In the genomic region with DNA sequence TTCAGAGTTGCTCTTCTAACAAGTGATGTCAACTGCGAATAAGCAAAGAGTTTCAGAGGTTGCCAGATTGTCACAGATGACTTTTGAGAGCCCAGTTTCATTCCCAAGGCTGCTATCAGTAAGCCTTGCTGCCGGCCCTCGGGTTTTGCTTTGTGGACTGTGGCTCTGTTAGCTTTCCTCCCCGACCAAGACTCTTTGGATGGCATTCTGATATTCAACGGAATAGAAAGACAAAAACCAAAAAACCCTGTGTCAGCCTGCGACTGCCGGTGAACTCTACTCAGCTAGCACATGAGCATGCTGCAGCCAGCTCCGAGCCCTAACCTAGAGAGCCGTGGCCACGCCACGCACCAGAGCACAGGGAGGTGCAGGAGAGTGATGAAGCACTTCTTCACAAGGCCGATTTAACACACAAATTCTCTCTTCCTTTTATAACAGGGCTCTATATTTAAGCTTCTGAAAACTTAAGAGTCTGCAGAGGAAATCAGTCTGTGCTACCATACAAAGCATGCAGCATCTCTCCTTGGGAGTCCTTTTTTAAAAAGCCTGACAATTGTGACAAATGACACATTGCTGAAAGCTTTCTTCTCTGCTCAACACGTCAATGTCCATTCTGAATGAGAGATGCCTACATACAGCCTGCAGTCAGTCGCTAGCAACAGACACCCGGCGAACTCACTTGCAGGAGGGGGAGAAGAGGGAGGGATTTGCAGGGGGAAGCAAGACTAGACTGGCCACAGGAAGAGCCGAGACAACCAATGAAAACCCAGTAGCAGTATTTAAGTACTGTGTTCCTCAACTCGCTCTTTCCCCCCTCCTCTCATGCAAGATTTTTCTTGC, we compare ENCODE assay signal across 8 mouse cellular contexts.
DNase-seq lines count a peak whose midpoint lies in the region; ATAC-seq lines count a peak whose summit lies in the region.

No protein-coding gene starts in this region.

- H3K4me3 ChIP-seq in embryonic facial prominence, embryonic 11.5 days (ENCODE audit: low read depth, low read length), result no peak overlapping the region
- H3K4me3 ChIP-seq in lung, embryonic 15.5 days, result peak overlapping the region; percentile 37

- no peaks in the 10 kb centered on the region for H3K9me3 ChIP-seq in embryonic facial prominence, embryonic 11.5 days (replicated peaks; ENCODE audit: control insufficient read depth, low read length)
- no peaks in the 10 kb centered on the region for H3K9me3 ChIP-seq in lung, embryonic 15.5 days

- no peak overlapping the region for H3K9ac ChIP-seq in embryonic facial prominence, embryonic 11.5 days (replicated peaks; ENCODE audit: low read length)
- peak overlapping the region; percentile 38; the same call in 1 of the 2 replicates for H3K9ac ChIP-seq in lung, embryonic 15.5 days

- intact Hi-C loops in heart, postnatal 25 days (cut with DNase I), result loop anchor here (5.0 kb wide), 2 partner anchors 37 to 77 kb away; no protein-coding TSS in a partner anchor
- intact Hi-C loops in heart, postnatal 10 days (cut with DNase I), result loop anchor here (2.0 kb wide), 1 partner anchor 17 kb away; no protein-coding TSS in a partner anchor

- peak; percentile 33 to 41 for DNase-seq in heart, adult 18-20 months
- DNase-seq in heart, postnatal 25 days (ENCODE audit: low spot score), result no peak
- DNase-seq in embryonic facial prominence, embryonic 11.5 days (ENCODE audit: low spot score), result peak; percentile 62
- DNase-seq in heart, postnatal 10 days, result peak; percentile 41 to 51
- DNase-seq in layer of hippocampus, adult 8-10 months (ENCODE audit: low spot score in 2 of 2), result peak; percentile 85
- DNase-seq in retina, embryonic 14.5 days (ENCODE audit: low spot score), result peak; percentile 36
- DNase-seq in spleen, postnatal 14 days (ENCODE audit: low spot score in 2 of 2), result no peak

- peak; percentile 87 for ATAC-seq in embryonic facial prominence, embryonic 11.5 days (replicated peaks; ENCODE audit: insufficient number of reproducible peaks, low FRiP score, low TSS enrichment, low read depth)
- peak; percentile 86 for ATAC-seq in lung, embryonic 15.5 days (ENCODE audit: borderline replicate concordance, extremely low read depth, low FRiP score, low TSS enrichment)

- no peaks in the 10 kb centered on the region for H3K27me3 ChIP-seq in embryonic facial prominence, embryonic 11.5 days (ENCODE audit: control insufficient read depth, insufficient read depth, low read length)
- no peaks in the 10 kb centered on the region for H3K27me3 ChIP-seq in lung, embryonic 15.5 days

- 55% methylated on average over 18 of the region's 18 CpGs for WGBS in embryonic facial prominence, embryonic 11.5 days
- WGBS in lung, embryonic 15.5 days, result 32% methylated on average over 18 of the region's 18 CpGs

- H3K36me3 ChIP-seq in embryonic facial prominence, embryonic 11.5 days (replicated peaks; ENCODE audit: control insufficient read depth, insufficient read depth, low read depth, low read length), result no peaks in the 10 kb centered on the region
- H3K36me3 ChIP-seq in lung, embryonic 15.5 days, result no peaks in the 10 kb centered on the region

- no peak overlapping the region for H3K4me2 ChIP-seq in embryonic facial prominence, embryonic 11.5 days (ENCODE audit: low read depth, low read length)
- H3K4me2 ChIP-seq in lung, embryonic 15.5 days, result peak overlapping the region; percentile 52

- no peak overlapping the region for H3K27ac ChIP-seq in embryonic facial prominence, embryonic 11.5 days (replicated peaks; ENCODE audit: low read depth, low read length)
- peak overlapping the region; percentile 70 for H3K27ac ChIP-seq in lung, embryonic 15.5 days

- H3K4me1 ChIP-seq in embryonic facial prominence, embryonic 11.5 days (ENCODE audit: control insufficient read depth, insufficient read depth, low read length), result no peaks in the 10 kb centered on the region
- peaks cover 33% of the 10 kb centered on the region for H3K4me1 ChIP-seq in lung, embryonic 15.5 days

Comparison
In these comparisons a context has a peak if more than half of its experiments do, and no peak if none do; other contexts are left out.
1. DNase-seq: peak in heart, adult 18-20 months (2 of 2), embryonic facial prominence, embryonic 11.5 days (single experiment), heart, postnatal 10 days (2 of 2), layer of hippocampus, adult 8-10 months (2 of 2) and retina, embryonic 14.5 days (single experiment); none in heart, postnatal 25 days (single experiment) and spleen, postnatal 14 days (0 of 2).